Mouse (Mus musculus): ENCODE measurements around the gene Cacna1g.
"Not testable (repeated sequence)": the region's sequence is repeated elsewhere in the genome, so short reads cannot be mapped to it uniquely, and the experiment has no call there.

Cacna1g gene

DNA sequence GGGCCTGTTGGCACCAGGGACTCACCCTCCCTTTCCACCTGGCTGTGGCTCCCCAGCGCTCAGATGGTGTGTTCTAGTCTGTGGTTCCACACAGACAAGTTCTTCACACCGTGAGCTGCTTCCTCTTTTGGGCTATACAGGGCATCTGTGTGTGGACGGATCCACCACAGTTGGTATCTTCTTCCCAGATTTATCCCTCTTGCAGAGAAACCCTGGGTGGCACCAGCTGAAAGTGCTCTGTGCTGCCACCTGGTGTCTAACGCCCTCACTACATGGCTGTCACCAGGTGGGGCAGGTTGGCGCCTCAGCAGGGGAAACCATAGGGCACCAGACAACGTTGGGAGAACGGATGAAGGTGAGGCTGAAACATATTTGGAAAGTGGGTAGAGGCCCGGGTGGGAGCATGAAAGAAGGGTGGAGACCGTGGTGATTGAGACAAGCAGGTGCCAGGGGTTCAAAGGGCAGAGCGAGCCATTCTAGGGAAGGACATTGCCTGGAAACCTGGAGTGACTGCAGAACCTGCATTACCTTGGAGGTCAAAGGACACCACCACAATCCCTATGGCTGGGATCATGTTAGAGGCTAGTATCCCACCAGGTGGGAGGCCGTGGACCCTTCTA lies 69.2 kb downstream of the Cacna1g start:
- POLR2A ChIA-PET: interaction anchor here in 2 of 4 experiments (0.7 to 1.8 kb wide), 9 partner anchors 9 to 118 kb away, joined by 3 to 7 read pairs (median 3); partner anchors contain the start of gene Abcc3 (in 2 of the 2)
- CTCF ChIA-PET: interaction anchor here (0.6 to 2.2 kb wide), 27 partner anchors 9 to 369 kb away, joined by 3 to 15 read pairs (median 4); partner anchors contain the start of genes Spata20 (in 3 of the 4), Abcc3 (in 2 of the 4) and Ankrd40 (in 1 of the 4)

DNA sequence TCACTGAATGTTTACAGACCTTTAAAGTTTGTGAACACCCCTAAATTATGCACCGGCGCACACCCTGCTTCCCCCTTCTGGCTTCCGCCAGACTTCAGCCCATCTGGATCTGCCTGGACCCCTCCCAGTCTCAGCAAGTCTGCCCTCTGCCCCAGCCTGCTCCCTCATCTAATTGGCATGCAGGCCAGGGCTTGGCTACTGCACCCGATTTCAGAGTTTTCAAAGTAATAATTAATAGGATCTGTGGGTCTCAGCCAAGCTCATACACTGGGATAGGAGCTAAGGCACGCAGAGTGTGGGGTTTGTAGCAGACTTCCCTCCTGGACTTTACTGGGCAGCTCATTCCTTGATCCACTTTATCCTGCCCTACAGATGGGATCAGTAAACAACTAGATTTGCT lies 69.8 kb downstream of the Cacna1g start:
- ChIA-PET POLR2A (interaction anchor here in 2 of 4 experiments (0.7 to 1.8 kb wide), 9 partner anchors 9 to 118 kb away, joined by 3 to 7 read pairs (median 3); partner anchors contain the start of gene Abcc3 (in 2 of the 2)), CTCF (interaction anchor here (0.6 to 2.2 kb wide), 27 partner anchors 10 to 369 kb away, joined by 3 to 15 read pairs (median 4); partner anchors contain the start of genes Spata20 (in 3 of the 4), Abcc3 (in 2 of the 4) and Ankrd40 (in 1 of the 4))

DNA sequence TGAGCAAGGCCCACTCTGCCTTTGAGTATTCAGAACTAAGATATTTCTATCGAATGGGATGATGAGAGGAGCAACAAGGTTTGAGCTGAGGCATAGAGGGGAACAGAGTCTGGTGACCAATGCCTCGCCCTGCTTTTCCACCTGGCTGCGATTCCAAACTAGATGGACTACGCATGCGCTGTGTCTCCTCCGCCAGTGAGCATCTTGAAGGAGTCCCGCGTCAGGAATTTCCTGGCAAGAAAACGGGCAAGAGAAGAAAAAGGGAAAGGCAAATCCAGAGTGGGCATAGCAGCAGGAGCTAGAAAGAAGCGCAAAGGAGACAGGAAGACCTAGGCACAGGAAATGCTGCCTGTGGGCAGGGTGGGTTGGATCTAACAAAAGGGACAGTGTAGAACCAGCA lies 70.2 kb downstream of the Cacna1g start:
- ChIA-PET CTCF (interaction anchor here (0.7 to 2.2 kb wide), 16 partner anchors 9 to 91 kb away, joined by 3 to 15 read pairs (median 4); partner anchors contain the start of genes Spata20 (in 2 of the 4) and Ankrd40 (in 1 of the 4)), POLR2A (interaction anchor here in 2 of 4 experiments (0.7 to 1.8 kb wide), 6 partner anchors 8 to 117 kb away, joined by 3 to 7 read pairs (median 4); partner anchors contain the start of gene Abcc3 (in 1 of the 2))

DNA sequence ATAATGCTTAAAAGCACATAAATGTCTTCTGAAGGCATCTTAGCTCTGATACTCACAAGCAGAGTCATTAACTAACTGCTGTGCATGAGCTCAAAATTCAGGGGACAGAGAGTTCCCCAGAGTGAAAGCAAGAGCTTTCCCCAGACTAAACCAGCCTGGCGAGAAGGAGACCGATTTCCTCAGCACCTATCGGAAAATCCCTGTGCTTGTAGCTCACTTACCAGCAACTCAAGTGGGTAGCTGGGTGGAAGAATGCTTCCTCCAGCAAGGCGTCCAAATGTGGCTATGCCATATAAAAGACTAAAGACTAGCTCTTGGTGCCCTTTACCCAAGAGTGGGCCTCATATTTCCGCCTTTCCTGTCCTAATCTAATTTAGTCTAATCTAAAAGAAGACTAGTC lies 71.3 kb downstream of the Cacna1g start:
- CTCF ChIA-PET: interaction anchor here (0.5 to 1.3 kb wide), 9 partner anchors 10 to 84 kb away, joined by 3 to 7 read pairs (median 4); partner anchors contain the start of gene Abcc3 (in 1 of the 4)
- POLR2A ChIA-PET: interaction anchor here in 1 of 4 experiments (0.5 kb wide), 1 partner anchor 47 kb away, joined by 4 read pairs; no protein-coding TSS in a partner anchor

DNA sequence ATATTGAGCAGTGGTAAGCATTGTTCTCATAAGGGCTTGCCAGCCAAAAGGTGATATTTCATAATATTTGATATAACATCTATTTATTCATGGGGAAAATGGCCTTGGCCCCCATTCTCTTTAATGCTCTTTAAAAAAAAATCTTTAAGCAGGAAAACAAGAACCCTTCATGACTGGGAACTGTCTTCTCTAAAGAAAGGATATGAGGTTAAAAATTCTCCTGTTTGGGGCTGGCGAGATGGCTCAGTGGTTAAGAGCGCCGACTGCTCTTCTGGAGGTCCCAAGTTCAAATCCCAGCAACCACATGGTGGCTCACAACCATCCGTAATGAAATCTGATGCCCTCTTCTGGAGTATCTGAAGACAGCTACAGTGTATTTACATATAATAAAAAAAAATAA lies 72.0 kb downstream of the Cacna1g start:
- POLR2A ChIA-PET: not testable (repeated sequence)
- CTCF ChIA-PET: interaction anchor here (0.6 to 1.3 kb wide), 7 partner anchors 10 to 435 kb away, joined by 3 to 7 read pairs (median 3); partner anchors contain the start of gene Abcc3 (in 1 of the 4)

DNA sequence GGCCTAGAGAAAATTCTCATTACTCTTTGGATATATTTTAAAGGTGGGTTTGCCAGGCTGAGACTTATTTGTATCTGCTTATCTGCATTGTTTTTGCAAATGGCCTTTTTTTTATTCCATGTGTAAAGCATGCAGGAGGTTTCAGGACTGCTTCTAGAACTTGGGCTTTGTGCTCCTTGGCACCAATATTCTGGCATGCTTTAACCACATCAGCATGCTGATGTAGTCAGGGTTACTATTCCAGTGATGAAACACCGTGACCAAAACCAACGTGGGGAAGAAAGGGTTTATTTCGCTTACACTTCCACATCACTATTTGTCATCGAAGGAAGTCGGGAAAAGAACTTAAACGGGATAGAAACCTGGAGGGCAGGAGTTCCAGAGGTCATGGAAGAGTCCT lies 73.0 kb downstream of the Cacna1g start:
- ChIA-PET POLR2A (interaction anchor here in 1 of 4 experiments (0.6 to 1.0 kb wide), 3 partner anchors 51 to 431 kb away, joined by 3 read pairs; no protein-coding TSS in a partner anchor), CTCF (interaction anchor here in 1 of 4 experiments (0.7 kb wide), 1 partner anchor 563 kb away, joined by 3 read pairs; no protein-coding TSS in a partner anchor)

DNA sequence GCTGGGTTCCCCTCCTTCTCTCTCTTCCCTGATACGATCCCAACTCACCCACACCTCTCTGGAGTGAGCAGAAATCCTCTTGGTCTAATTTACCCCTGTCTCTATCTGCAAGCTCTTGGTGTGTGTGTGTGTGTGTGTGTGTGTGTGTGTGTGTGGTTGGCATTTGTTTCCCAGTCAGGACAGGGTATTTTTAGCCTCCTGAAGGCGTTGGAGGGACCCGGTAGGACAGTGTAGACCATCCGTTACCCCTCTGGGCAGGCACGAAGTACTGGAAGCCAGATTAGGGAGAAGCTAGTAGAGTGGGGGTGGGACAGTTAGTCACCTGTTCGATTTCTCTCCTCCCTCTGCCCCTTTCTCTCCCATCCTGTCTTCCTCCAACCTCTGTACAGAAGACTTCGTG lies 79.9 kb downstream of the Cacna1g start:
- ChIA-PET CTCF (interaction anchor here in 2 of 4 experiments (0.6 to 1.2 kb wide), 2 partner anchors 10 to 28 kb away, joined by 5 to 6 read pairs; no protein-coding TSS in a partner anchor), POLR2A (interaction anchor here in 2 of 4 experiments (0.6 to 1.1 kb wide), 7 partner anchors 10 to 548 kb away, joined by 3 to 4 read pairs (median 3); no protein-coding TSS in a partner anchor)

DNA sequence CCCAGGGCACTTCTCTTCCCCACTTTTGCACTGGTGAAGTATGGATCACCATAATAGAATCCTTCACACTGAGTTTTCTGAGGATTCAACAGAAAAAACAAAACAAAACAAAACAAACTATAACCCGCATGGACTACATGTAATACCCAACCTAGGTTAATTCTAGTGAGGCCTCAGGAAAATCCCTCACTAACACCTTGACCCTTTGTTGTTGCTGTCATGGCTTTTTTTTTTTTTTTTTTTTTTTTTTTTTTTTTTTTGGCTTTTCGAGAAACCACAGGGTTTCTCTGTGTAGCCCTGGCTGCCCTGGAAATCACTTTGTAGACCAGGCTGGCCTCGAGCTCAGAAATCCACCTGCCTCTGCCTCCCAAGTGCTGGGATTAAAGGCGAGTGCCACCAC lies 80.5 kb downstream of the Cacna1g start:
- CTCF ChIA-PET: interaction anchor here in 2 of 4 experiments (0.6 to 1.3 kb wide), 2 partner anchors 11 to 29 kb away, joined by 6 to 7 read pairs; no protein-coding TSS in a partner anchor
- POLR2A ChIA-PET: interaction anchor here in 1 of 4 experiments (0.6 to 3.0 kb wide), 3 partner anchors 11 to 109 kb away, joined by 3 to 7 read pairs (median 4); no protein-coding TSS in a partner anchor

DNA sequence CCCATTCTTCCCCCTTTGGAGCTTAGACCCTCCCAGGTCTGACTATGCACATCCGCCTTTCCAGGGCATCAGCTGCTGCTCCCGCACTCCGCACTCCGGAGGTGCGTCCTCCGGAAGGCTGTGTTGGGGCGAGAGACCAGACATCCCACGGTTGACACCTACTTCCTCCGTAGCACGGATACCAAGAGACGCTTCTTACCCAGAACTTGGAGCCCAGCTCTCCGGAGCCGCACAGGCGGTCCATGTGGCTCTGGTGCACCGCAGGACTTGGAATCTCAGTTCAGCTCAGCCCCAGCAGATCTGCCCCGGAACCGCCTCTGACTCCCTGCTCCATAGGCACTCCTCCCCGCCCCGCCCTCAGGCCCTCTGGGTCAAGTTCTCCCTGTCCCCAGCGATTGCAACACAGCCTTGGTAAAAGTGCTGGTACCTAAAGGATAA lies 81.3 kb downstream of the Cacna1g start, which contains the start of gene Abcc3:
Gene Abcc3, minus strand, starts transcription at position 326 of the 438 bp plus-strand sequence.
- CTCF ChIA-PET: interaction anchor here in 3 of 4 experiments (0.7 to 2.1 kb wide), 6 partner anchors 10 to 116 kb away, joined by 3 to 7 read pairs (median 4); partner anchors contain the start of gene Spata20 (in 1 of the 3)
- POLR2A ChIA-PET: interaction anchor here in 3 of 4 experiments (0.5 to 3.0 kb wide), 7 partner anchors 12 to 462 kb away, joined by 3 to 7 read pairs (median 4); no protein-coding TSS in a partner anchor

DNA sequence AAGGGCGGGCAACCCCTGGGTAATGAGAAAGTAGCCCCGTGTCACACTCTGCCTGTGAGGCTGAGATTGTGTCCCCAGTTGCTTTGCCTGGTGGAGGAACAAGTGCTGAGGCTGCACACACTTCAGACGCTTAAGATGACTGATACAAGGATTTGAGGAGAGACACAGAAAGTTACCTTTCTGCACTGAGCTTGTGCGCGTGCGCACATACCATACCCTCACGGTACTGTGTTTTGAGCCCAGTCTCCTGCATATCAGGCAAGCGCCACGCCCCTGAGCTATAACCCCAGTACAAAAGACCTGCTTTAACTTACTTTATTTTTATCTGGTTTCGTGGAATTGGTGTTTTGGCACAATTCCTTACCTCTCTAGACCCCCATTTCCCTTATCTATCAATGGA lies 82.3 kb downstream of the Cacna1g start:
- ChIA-PET CTCF (interaction anchor here in 3 of 4 experiments (0.6 to 2.1 kb wide), 3 partner anchors 13 to 115 kb away, joined by 3 to 7 read pairs (median 4); no protein-coding TSS in a partner anchor), POLR2A (interaction anchor here in 2 of 4 experiments (0.5 to 3.0 kb wide), 5 partner anchors 12 to 42 kb away, joined by 3 to 7 read pairs (median 4); no protein-coding TSS in a partner anchor)

DNA sequence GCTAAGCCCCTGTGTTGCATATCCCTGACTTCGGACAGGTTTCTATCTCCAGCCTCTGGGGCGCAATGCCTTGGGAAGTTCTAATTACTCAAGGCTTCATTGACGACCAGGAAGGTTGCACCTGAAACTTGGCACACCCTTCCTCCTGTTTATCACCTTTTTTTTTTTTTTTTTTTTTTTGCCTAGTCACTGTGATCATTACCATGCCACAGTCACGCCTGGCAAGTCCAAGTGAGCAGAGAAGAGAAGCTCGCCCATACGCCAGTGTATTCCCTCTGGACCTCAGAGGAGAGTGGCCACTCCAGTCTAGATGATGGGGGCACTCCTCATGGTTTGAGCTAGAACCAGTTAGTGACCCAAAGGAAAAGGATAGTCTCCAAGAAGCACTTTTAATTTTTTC lies 83.2 kb downstream of the Cacna1g start:
- ChIA-PET POLR2A (interaction anchor here in 1 of 4 experiments (0.6 to 3.0 kb wide), 5 partner anchors 11 to 690 kb away, joined by 3 to 7 read pairs (median 3); no protein-coding TSS in a partner anchor), CTCF (interaction anchor here (0.6 to 1.3 kb wide), 12 partner anchors 16 to 1149 kb away, joined by 3 to 10 read pairs (median 4); partner anchors contain the start of gene Spata20 (in 1 of the 4))

DNA sequence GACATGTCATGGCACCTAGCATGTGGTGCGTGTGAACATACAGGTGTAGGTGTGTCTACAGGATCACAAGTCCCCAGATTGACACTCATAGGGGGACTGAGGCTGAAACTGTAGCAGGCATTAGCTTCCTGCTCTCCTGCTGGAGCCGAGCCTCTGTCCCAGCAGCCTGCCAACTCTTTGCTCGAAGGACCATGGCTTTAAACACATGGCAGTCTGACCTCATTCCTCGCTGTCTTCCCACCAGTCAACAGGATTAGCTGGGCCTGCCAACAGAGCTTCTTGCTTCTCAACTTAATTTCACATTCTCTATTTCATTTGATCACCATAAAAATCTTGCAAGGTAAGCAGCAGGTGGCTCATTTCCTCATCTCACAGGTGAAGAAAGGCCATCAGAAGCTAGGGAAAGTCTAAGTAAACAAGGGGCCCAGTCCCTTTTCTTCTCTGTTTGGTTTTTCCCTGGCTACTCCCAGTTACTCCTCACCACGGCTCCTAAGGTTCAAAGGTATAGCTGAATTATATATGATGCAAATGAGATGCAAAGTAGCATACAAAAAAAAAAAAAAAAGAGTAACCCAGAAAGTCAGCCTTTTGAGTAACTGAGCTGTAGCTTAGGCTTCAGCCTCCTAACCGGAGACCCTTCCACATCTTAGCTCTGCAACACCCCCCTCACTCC lies 84.1 kb downstream of the Cacna1g start:
- ChIA-PET POLR2A (interaction anchor here in 2 of 4 experiments (0.6 to 1.5 kb wide), 5 partner anchors 18 to 179 kb away, joined by 3 to 4 read pairs (median 3); partner anchors contain the start of gene Tob1 (in 1 of the 2)), CTCF (interaction anchor here (0.6 to 1.3 kb wide), 7 partner anchors 69 to 580 kb away, joined by 3 to 8 read pairs (median 4); partner anchors contain the start of gene Spata20 (in 1 of the 4))

DNA sequence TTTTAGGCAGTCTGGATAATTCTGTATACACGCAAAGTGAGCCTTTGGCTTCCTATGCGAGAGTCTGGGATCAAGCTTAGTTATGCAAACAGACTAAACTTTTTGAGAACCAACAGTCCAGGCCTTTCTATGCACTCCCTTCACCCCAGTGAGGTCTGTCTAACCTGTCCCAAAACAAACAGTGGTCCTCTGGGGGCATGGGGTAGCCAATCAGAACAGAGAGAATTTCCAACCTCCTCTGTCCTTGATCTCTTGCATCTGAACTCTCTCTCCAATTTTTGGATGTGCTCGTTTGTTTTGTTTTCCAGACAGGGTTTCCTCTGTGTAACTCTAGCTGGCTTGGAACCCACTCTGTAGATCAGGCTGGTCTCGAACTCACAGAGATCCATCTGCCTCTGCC lies 85.0 kb downstream of the Cacna1g start:
- ChIA-PET CTCF (interaction anchor here in 1 of 4 experiments (0.6 kb wide), 1 partner anchor 14 kb away, joined by 6 read pairs; no protein-coding TSS in a partner anchor), POLR2A (interaction anchor here in 1 of 4 experiments (1.4 to 1.5 kb wide), 2 partner anchors 17 to 18 kb away, joined by 3 to 4 read pairs; no protein-coding TSS in a partner anchor)

DNA sequence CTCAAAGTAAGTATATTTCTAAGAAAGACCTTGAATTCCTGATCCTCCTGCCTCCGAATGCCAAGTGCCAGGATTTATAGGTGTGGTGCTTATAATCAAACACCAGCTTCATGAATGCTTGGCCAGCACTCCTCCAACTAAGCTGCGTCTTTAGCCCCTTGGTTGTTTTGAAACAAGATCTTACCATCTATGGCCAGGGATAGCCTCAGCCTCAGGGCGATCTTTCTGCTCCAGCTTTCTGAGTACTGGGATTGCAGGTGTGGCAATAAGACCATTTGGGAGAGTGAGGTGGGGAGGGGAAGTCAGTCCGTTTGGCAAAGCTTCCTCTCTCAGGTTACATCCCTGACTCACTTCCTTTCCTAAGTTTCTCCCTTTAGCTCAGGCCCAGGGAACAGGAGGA lies 86.2 kb downstream of the Cacna1g start:
- CTCF ChIA-PET: no interaction called here
- POLR2A ChIA-PET: interaction anchor here in 1 of 4 experiments (0.8 kb wide), 1 partner anchor 28 kb away, joined by 3 read pairs; no protein-coding TSS in a partner anchor

DNA sequence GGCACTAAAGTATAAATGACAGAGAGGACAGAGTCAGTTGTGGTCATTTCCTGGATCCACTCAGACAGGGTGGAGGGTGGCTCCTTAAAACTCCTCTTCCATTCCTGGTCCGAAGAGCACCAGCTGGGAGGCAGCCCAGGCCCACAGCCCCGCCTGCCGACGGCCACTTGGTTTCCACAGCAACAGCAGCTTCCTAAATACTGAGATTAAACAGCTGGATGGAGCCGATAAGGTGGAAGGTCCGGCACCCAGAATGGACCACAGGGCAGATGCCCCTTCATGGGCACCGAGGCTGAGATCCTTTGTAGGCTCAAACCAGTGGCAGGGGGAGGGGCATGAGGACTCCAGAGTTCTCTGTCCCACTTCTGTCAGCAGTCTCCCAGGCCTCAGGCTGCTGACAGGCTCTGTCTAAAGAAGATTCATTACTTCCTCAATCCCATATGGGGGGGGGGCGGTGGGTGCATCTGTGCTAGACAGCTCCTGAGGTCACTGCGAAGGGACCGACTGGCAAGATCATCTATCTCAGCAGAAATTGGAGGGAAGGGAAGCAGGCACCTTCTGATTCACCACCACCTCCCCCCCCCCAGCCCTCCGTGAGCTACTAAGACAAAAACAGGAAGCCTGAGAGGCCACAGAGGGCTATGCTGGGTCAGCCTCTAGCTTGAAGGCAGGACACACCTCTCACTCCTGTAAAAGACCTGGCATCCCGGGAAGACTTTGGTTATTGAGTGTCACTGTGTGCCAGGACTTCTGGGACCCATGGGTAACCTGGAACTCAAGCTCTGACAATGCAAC lies 87.8 kb downstream of the Cacna1g start:
- ChIA-PET CTCF (interaction anchor here in 2 of 4 experiments (0.5 to 1.3 kb wide), 3 partner anchors 16 to 534 kb away, joined by 3 to 9 read pairs (median 7); no protein-coding TSS in a partner anchor), POLR2A (interaction anchor here in 1 of 4 experiments (0.6 kb wide), 1 partner anchor 14 kb away, joined by 4 read pairs; no protein-coding TSS in a partner anchor)

DNA sequence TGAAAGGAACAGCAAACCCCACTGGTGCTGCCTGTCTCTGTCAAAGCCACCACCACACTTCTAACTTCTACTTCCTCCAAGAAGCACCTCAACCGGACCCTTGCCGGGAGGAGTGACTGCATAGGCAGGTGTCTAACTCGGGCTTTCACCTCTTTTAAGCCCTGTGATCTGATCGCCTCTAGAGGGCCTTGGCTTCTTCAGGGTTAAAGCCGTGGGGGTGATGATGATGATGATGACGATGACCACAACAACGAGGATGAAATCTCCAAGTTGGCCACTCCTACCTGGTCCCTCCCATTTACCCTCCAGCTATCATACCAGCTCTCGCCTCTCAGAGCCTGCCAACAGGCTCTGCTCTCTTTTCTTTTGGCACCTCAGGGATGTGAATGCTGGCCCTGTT lies 94.3 kb downstream of the Cacna1g start:
- ChIA-PET CTCF (no interaction called here), POLR2A (interaction anchor here in 2 of 4 experiments (0.7 to 2.1 kb wide), 3 partner anchors 11 to 54 kb away, joined by 3 to 4 read pairs (median 4); no protein-coding TSS in a partner anchor)

DNA sequence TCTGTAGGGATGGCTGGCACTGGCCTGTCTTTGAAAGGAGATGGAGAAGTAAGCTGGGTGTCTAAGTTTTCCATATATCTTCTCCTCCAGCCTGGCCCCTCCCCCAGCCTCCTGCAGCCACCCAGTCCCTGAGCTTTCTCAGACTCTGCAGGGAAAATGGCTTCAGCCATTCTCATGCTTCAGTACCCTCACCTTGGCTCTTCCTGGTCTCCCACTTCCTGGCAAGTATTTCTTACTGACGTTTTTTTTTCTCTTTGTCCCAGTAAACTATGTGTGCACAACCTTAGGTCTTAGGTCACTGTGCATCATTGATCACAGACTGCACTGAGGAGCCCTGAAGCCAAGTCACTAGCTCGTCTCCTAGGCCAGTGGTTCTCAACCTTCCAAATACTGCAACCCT lies 94.9 kb downstream of the Cacna1g start:
- ChIA-PET CTCF (no interaction called here), POLR2A (interaction anchor here in 2 of 4 experiments (0.6 to 2.1 kb wide), 3 partner anchors 10 to 51 kb away, joined by 3 to 4 read pairs (median 4); no protein-coding TSS in a partner anchor)

Data from embryonic stem cell, embryonic (primary cell).